In the genomic region with DNA sequence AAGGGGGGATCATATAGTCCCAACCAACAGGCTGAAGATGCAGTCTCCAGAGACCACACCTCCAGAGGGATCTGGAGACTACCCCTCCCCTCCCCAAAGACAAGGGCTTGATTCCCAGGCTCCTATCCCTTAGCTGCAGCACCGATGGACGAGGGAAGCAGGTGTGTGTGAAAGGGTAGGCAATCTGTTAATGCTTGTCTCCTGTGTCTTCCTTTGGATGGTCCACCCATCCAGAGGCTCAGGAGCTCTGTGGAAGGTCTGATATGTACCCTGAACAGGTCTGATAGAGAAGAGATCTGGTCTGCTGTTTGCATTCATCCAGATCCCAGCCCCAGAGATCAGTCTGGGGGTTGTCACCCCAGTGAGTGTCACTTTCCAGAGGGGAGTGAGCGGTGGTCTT, we compare ENCODE assay signal across 16 mouse cellular contexts. TPM values are rescaled to one million over a fixed set of nuclear protein-coding genes. Genes with fewer than 3 reads are reported as not detected.
DNase-seq lines count a peak whose midpoint lies in the region; ATAC-seq lines count a peak whose summit lies in the region.
"Had no signal": no experiment of that assay in that cellular context is flagged by ENCODE, and none has a peak within 500 bp of the region (broad histone marks: within the 10 kb centered on the region; RNA-seq: fewer than 3 reads in every experiment).

No protein-coding gene starts in this region.

- H3K4me1 ChIP-seq in forebrain, embryonic 10.5 days = peaks cover 49% of the 10 kb centered on the region
- peaks cover 16% of the 10 kb centered on the region for H3K4me1 ChIP-seq in forebrain, embryonic 16.5 days (replicated peaks; ENCODE audit: control insufficient read depth, insufficient read depth, low read length)
- peaks cover 97% of the 10 kb centered on the region for H3K4me1 ChIP-seq in hindbrain, embryonic 10.5 days (replicated peaks)
- peaks cover 59% of the 10 kb centered on the region for H3K4me1 ChIP-seq in midbrain, embryonic 11.5 days (ENCODE audit: control insufficient read depth, insufficient read depth, low read length)
- peaks cover 68% of the 10 kb centered on the region for H3K4me1 ChIP-seq in neural tube, embryonic 12.5 days

- no peak for DNase-seq in forebrain, embryonic 10.5 days (ENCODE audit: extremely low spot score, low spot score)
- DNase-seq in hindbrain, embryonic 10.5 days (ENCODE audit: low spot score) = peak; percentile 49
- DNase-seq in midbrain, embryonic 11.5 days (ENCODE audit: low spot score, missing footprints) = peak; percentile 92
- DNase-seq in yolk sac, embryonic 10.5 days (ENCODE audit: low spot score) = no peak
- DNase-seq in liver = no peak
- DNase-seq in adipocyte (ENCODE audit: low spot score) = no peak
- DNase-seq: cerebellum, adult 11-12 months; spleen, adult 18-20 months; thymus, postnatal 14 days had no signal

- no peak overlapping the region for H3K4me2 ChIP-seq in forebrain, embryonic 16.5 days (ENCODE audit: low read length)
- H3K4me2 ChIP-seq in midbrain, embryonic 11.5 days = peak overlapping the region; percentile 82
- H3K4me2 ChIP-seq in neural tube, embryonic 12.5 days (replicated peaks) = peak overlapping the region; percentile 73

- peak overlapping the region; percentile 61; the same call in 1 of the 2 replicates for H3K4me3 ChIP-seq in forebrain, embryonic 10.5 days
- H3K4me3 ChIP-seq in forebrain, embryonic 16.5 days (replicated peaks; ENCODE audit: low read length) = no peak overlapping the region
- H3K4me3 ChIP-seq in hindbrain, embryonic 10.5 days = peak overlapping the region; percentile 91
- peak overlapping the region; percentile 92 for H3K4me3 ChIP-seq in midbrain, embryonic 11.5 days (ENCODE audit: low read depth, low read length)
- peak overlapping the region; percentile 69 for H3K4me3 ChIP-seq in neural tube, embryonic 12.5 days
- H3K4me3 ChIP-seq: erythroblast, embryonic 14.5 days had no signal

- no peaks in the 10 kb centered on the region for H3K9me3 ChIP-seq in forebrain, embryonic 10.5 days
- no peaks in the 10 kb centered on the region for H3K9me3 ChIP-seq in forebrain, embryonic 16.5 days (ENCODE audit: control insufficient read depth, low read length)
- H3K9me3 ChIP-seq in hindbrain, embryonic 10.5 days = no peaks in the 10 kb centered on the region
- H3K9me3 ChIP-seq in midbrain, embryonic 11.5 days (ENCODE audit: control insufficient read depth, low read length) = no peaks in the 10 kb centered on the region
- no peaks in the 10 kb centered on the region for H3K9me3 ChIP-seq in neural tube, embryonic 12.5 days
- H3K9me3 ChIP-seq: heart, embryonic 15.5 days; limb, embryonic 12.5 days had no signal

- no peak for ATAC-seq in forebrain, embryonic 16.5 days
- ATAC-seq in midbrain, embryonic 11.5 days (ENCODE audit: low FRiP score) = peak; percentile 17; the same call in 1 of the 2 replicates
- no peak for ATAC-seq in neural tube, embryonic 12.5 days (ENCODE audit: low FRiP score, low read depth)
- ATAC-seq: activated CD4-positive, CD25-positive, alpha-beta regulatory T cell, adult 4 months had no signal

- peaks cover 23% of the 10 kb centered on the region for H3K36me3 ChIP-seq in forebrain, embryonic 10.5 days (replicated peaks)
- peaks cover 2% of the 10 kb centered on the region; the same call in 1 of the 2 replicates for H3K36me3 ChIP-seq in forebrain, embryonic 16.5 days (ENCODE audit: control insufficient read depth, insufficient read depth)
- H3K36me3 ChIP-seq in hindbrain, embryonic 10.5 days = peaks cover 39% of the 10 kb centered on the region
- peaks cover 2% of the 10 kb centered on the region; the same call in 1 of the 2 replicates for H3K36me3 ChIP-seq in midbrain, embryonic 11.5 days (ENCODE audit: control insufficient read depth, insufficient read depth, low read length)
- H3K36me3 ChIP-seq in neural tube, embryonic 12.5 days = peaks cover 18% of the 10 kb centered on the region

- peaks cover 100% of the 10 kb centered on the region for H3K27me3 ChIP-seq in forebrain, embryonic 10.5 days (ENCODE audit: poor library complexity, severe bottlenecking)
- peaks cover 38% of the 10 kb centered on the region for H3K27me3 ChIP-seq in forebrain, embryonic 16.5 days (replicated peaks; ENCODE audit: control insufficient read depth, insufficient read depth, low read length)
- H3K27me3 ChIP-seq in hindbrain, embryonic 10.5 days (ENCODE audit: insufficient read depth, poor library complexity, severe bottlenecking) = peaks cover 55% of the 10 kb centered on the region
- H3K27me3 ChIP-seq in midbrain, embryonic 11.5 days (ENCODE audit: control insufficient read depth, insufficient read depth, low read length) = no peaks in the 10 kb centered on the region
- H3K27me3 ChIP-seq in neural tube, embryonic 12.5 days (replicated peaks) = no peaks in the 10 kb centered on the region

- no peak overlapping the region for H3K9ac ChIP-seq in forebrain, embryonic 16.5 days (replicated peaks; ENCODE audit: low read depth, low read length)
- peak overlapping the region; percentile 100 for H3K9ac ChIP-seq in midbrain, embryonic 11.5 days (ENCODE audit: low read length)
- H3K9ac ChIP-seq in neural tube, embryonic 12.5 days = peak overlapping the region; percentile 97; the same call in 1 of the 2 replicates
- H3K9ac ChIP-seq: heart, embryonic 15.5 days had no signal

- peak overlapping the region; percentile 85; the same call in 1 of the 2 replicates for H3K27ac ChIP-seq in forebrain, embryonic 10.5 days
- H3K27ac ChIP-seq in forebrain, embryonic 16.5 days (ENCODE audit: low read length) = no peak overlapping the region
- H3K27ac ChIP-seq in hindbrain, embryonic 10.5 days = peak overlapping the region; percentile 100
- peak overlapping the region; percentile 99 for H3K27ac ChIP-seq in midbrain, embryonic 11.5 days (ENCODE audit: low read depth, low read length)
- peak overlapping the region; percentile 96; the same call in 1 of the 2 replicates for H3K27ac ChIP-seq in neural tube, embryonic 12.5 days
- H3K27ac ChIP-seq: heart, embryonic 15.5 days; limb, embryonic 12.5 days; stomach, postnatal 0 days had no signal

- WGBS in forebrain, embryonic 10.5 days = 32% methylated on average over 3 of the region's 3 CpGs
- WGBS in forebrain, embryonic 16.5 days = 40% methylated on average over 3 of the region's 3 CpGs
- 26% methylated on average over 3 of the region's 3 CpGs for WGBS in hindbrain, embryonic 10.5 days
- 17% methylated on average over 3 of the region's 3 CpGs for WGBS in midbrain, embryonic 11.5 days
- 13% methylated on average over 3 of the region's 3 CpGs for WGBS in neural tube, embryonic 12.5 days

RNA-seq across cellular contexts. Expression of a gene that starts 22.1 kb away (rescaled TPM):
- 15.0 and 16.3 TPM in 2 replicates for polyA plus RNA-seq in forebrain, embryonic 10.5 days (2016; fragmentation: Nextera tagmentation; extraction: Ambion mirVana)
- polyA plus RNA-seq in forebrain, embryonic 16.5 days (2015; fragmentation: Nextera tagmentation; extraction: Ambion mirVana) = 7.3 and 8.4 TPM in 2 replicates
- 49.1 and 56.2 TPM in 2 replicates for polyA plus RNA-seq in hindbrain, embryonic 10.5 days (2016; fragmentation: Nextera tagmentation; extraction: Ambion mirVana)
- polyA plus RNA-seq in midbrain, embryonic 11.5 days (2014; fragmentation: Nextera tagmentation; extraction: Ambion mirVana) = 13.4 and 14.0 TPM in 2 replicates
- 24.0 and 24.6 TPM in 2 replicates for polyA plus RNA-seq in neural tube, embryonic 12.5 days (2016; fragmentation: Nextera tagmentation; extraction: Ambion mirVana)

RNA-seq across cellular contexts. Expression of a gene that starts 27.0 kb away (rescaled TPM):
- polyA plus RNA-seq in forebrain, embryonic 10.5 days (2016; fragmentation: Nextera tagmentation; extraction: Ambion mirVana) = 15.9 and 17.4 TPM in 2 replicates
- 18.9 and 20.2 TPM in 2 replicates for polyA plus RNA-seq in forebrain, embryonic 16.5 days (2015; fragmentation: Nextera tagmentation; extraction: Ambion mirVana)
- 23.8 and 25.0 TPM in 2 replicates for polyA plus RNA-seq in hindbrain, embryonic 10.5 days (2016; fragmentation: Nextera tagmentation; extraction: Ambion mirVana)
- polyA plus RNA-seq in midbrain, embryonic 11.5 days (2014; fragmentation: Nextera tagmentation; extraction: Ambion mirVana) = 18.5 and 21.5 TPM in 2 replicates
- 17.2 and 19.2 TPM in 2 replicates for polyA plus RNA-seq in neural tube, embryonic 12.5 days (2016; fragmentation: Nextera tagmentation; extraction: Ambion mirVana)

RNA-seq across cellular contexts. Expression of a gene that starts 42.1 kb away (rescaled TPM):
- polyA plus RNA-seq in forebrain, embryonic 10.5 days (2016; fragmentation: Nextera tagmentation; extraction: Ambion mirVana) = 124 and 125 TPM in 2 replicates
- polyA plus RNA-seq in forebrain, embryonic 16.5 days (2015; fragmentation: Nextera tagmentation; extraction: Ambion mirVana) = 61.4 and 73.7 TPM in 2 replicates
- polyA plus RNA-seq in hindbrain, embryonic 10.5 days (2016; fragmentation: Nextera tagmentation; extraction: Ambion mirVana) = 111 and 114 TPM in 2 replicates
- polyA plus RNA-seq in midbrain, embryonic 11.5 days (2014; fragmentation: Nextera tagmentation; extraction: Ambion mirVana) = 79.4 and 86.7 TPM in 2 replicates
- polyA plus RNA-seq in neural tube, embryonic 12.5 days (2016; fragmentation: Nextera tagmentation; extraction: Ambion mirVana) = 84.0 and 98.5 TPM in 2 replicates

RNA-seq across cellular contexts. Expression of a gene that starts 44.5 kb away (rescaled TPM):
- polyA plus RNA-seq in forebrain, embryonic 10.5 days (2016; fragmentation: Nextera tagmentation; extraction: Ambion mirVana) = 7.9 and 8.6 TPM in 2 replicates
- 28.3 and 33.7 TPM in 2 replicates for polyA plus RNA-seq in forebrain, embryonic 16.5 days (2015; fragmentation: Nextera tagmentation; extraction: Ambion mirVana)
- 18.3 and 24.7 TPM in 2 replicates for polyA plus RNA-seq in hindbrain, embryonic 10.5 days (2016; fragmentation: Nextera tagmentation; extraction: Ambion mirVana)
- polyA plus RNA-seq in midbrain, embryonic 11.5 days (2014; fragmentation: Nextera tagmentation; extraction: Ambion mirVana) = 15.2 and 15.9 TPM in 2 replicates
- polyA plus RNA-seq in neural tube, embryonic 12.5 days (2016; fragmentation: Nextera tagmentation; extraction: Ambion mirVana) = 32.7 and 34.7 TPM in 2 replicates

RNA-seq across cellular contexts. Expression of a gene that starts 58.6 kb away (rescaled TPM):
- 56.3 and 57.6 TPM in 2 replicates for polyA plus RNA-seq in forebrain, embryonic 10.5 days (2016; fragmentation: Nextera tagmentation; extraction: Ambion mirVana)
- polyA plus RNA-seq in forebrain, embryonic 16.5 days (2015; fragmentation: Nextera tagmentation; extraction: Ambion mirVana) = 36.6 and 42.4 TPM in 2 replicates
- polyA plus RNA-seq in hindbrain, embryonic 10.5 days (2016; fragmentation: Nextera tagmentation; extraction: Ambion mirVana) = 53.2 and 59.2 TPM in 2 replicates
- 25.9 and 29.1 TPM in 2 replicates for polyA plus RNA-seq in midbrain, embryonic 11.5 days (2014; fragmentation: Nextera tagmentation; extraction: Ambion mirVana)
- 44.4 and 44.7 TPM in 2 replicates for polyA plus RNA-seq in neural tube, embryonic 12.5 days (2016; fragmentation: Nextera tagmentation; extraction: Ambion mirVana)

Comparison
In these comparisons a context has a peak if more than half of its experiments do, and no peak if none do; other contexts are left out.
1. DNase-seq: peak in hindbrain, embryonic 10.5 days (single experiment) and midbrain, embryonic 11.5 days (single experiment); none in forebrain, embryonic 10.5 days (single experiment), yolk sac, embryonic 10.5 days (single experiment), liver (single experiment) and adipocyte (single experiment).